Mouse (Mus musculus) olfactory bulb, adult 2 months (tissue): ENCODE measurements around the gene Ccdc9b.

Source experiments
- CTCF ChIP-seq: fragments of 200-500 bp; IDR thresholded peaks from 2 replicates; pipeline ENCODE4 v1.5.1; 2012; ENCODE audit warnings: low read depth, mild to moderate bottlenecking, low read length, moderate library complexity; ENCODE audit not compliant: insufficient read depth
- POLR2A ChIP-seq: fragments of 200-500 bp; IDR thresholded peaks from 2 replicates; pipeline ENCODE4 v1.6.1; 2012; ENCODE audit warnings: mild to moderate bottlenecking, low read depth, low read length, moderate library complexity; ENCODE audit not compliant: insufficient read depth

DNA sequence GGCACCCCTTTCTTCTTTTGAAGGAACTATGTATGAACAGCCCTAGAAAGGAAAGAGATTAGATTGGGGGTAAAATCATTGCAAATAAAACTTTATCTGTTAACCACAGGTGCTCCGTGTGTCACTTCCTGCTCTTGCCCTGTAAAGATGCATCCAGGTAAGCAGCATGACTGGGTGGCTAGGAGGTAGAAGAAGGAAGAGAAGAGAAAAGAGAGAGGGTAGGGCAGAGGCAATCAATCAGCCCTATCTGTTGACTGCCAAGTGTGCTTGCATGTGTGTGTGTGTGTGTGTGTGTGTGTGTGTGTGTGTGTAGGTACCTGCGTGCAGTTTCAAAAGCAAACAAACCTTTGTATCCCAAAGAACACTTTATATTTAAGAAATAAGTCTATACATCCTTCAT is 12.1 kb upstream of the Ccdc9b start:
- TF ChIP-seq POLR2A (no peak), CTCF (no peak)
